Mouse (Mus musculus): ENCODE data around the gene Pigg. TPM values are rescaled to one million over a fixed set of nuclear protein-coding genes. Genes with fewer than 3 reads are reported as not detected.

The Pigg gene
- polyA plus RNA-seq, 1 experiment, result 4.7 TPM

GRCm38 (mm10) chr5:108337385-108337784 lies 25.0 kb downstream of the Pigg start:
- Histone ChIP-seq H3K27ac (ENCODE audit: insufficient read depth, low read depth, low read length) (no peak overlapping the region), H3K36me3 (ENCODE audit: control insufficient read depth, insufficient read depth, low read length) (peaks cover 25% of the 10 kb centered on the region), H3K4me3 (ENCODE audit: low read depth, low read length) (no peak overlapping the region), H3K4me1 (ENCODE audit: control insufficient read depth, insufficient read depth, insufficient read length, low read length) (peaks cover 1% of the 10 kb centered on the region; the same call in 1 of the 2 replicates), H3K27me3 (ENCODE audit: control insufficient read depth, insufficient read depth, low read length) (no peaks in the 10 kb centered on the region)
- TF ChIP-seq POLR2A (IDR thresholded peaks at IDR 0.05; ENCODE audit: low read depth, low read length) (no peak), CTCF (IDR thresholded peaks at IDR 0.05; ENCODE audit: extremely low read depth, insufficient read length, insufficient replicate concordance, low read depth, low read length) (no peak)
- 55% methylated on average over 4 of the region's 4 CpGs for WGBS

- no peaks in the 10 kb centered on the region for H3K27me3 ChIP-seq (ENCODE audit: control insufficient read depth, insufficient read depth, low read length)
- no peak for TF ChIP-seq POLR2A (IDR thresholded peaks at IDR 0.05; ENCODE audit: low read depth, low read length)
- TF ChIP-seq CTCF (IDR thresholded peaks at IDR 0.05; ENCODE audit: extremely low read depth, insufficient read length, insufficient replicate concordance, low read depth, low read length), result no peak
- H3K27ac ChIP-seq (ENCODE audit: insufficient read depth, low read depth, low read length), result no peak overlapping the region
- WGBS, result 55% methylated on average over 3 of the region's 3 CpGs
- peaks cover 24% of the 10 kb centered on the region for H3K36me3 ChIP-seq (ENCODE audit: control insufficient read depth, insufficient read depth, low read length)
- H3K4me1 ChIP-seq (ENCODE audit: control insufficient read depth, insufficient read depth, insufficient read length, low read length), result peaks cover 1% of the 10 kb centered on the region; the same call in 1 of the 2 replicates
- H3K4me3 ChIP-seq (ENCODE audit: low read depth, low read length), result no peak overlapping the region
These were observed 25.6 kb downstream of the Pigg start for GRCm38 (mm10) chr5:108338049-108338448.

- Histone ChIP-seq H3K27ac (ENCODE audit: insufficient read depth, low read depth, low read length) (no peak overlapping the region), H3K36me3 (ENCODE audit: control insufficient read depth, insufficient read depth, low read length) (peaks cover 21% of the 10 kb centered on the region), H3K4me3 (ENCODE audit: low read depth, low read length) (no peak overlapping the region), H3K4me1 (ENCODE audit: control insufficient read depth, insufficient read depth, insufficient read length, low read length) (no peaks in the 10 kb centered on the region), H3K27me3 (ENCODE audit: control insufficient read depth, insufficient read depth, low read length) (no peaks in the 10 kb centered on the region)
- no peak for TF ChIP-seq CTCF (IDR thresholded peaks at IDR 0.05; ENCODE audit: extremely low read depth, insufficient read length, insufficient replicate concordance, low read depth, low read length)
- 93% methylated on average over 4 of the region's 4 CpGs for WGBS
These were observed 31.3 kb downstream of the Pigg start for GRCm38 (mm10) chr5:108343680-108344170.

GRCm38 (mm10) chr5:108345313-108346071 lies 33.1 kb downstream of the Pigg start:
- Histone ChIP-seq H3K27ac (ENCODE audit: insufficient read depth, low read depth, low read length) (no peak overlapping the region), H3K27me3 (ENCODE audit: control insufficient read depth, insufficient read depth, low read length) (no peaks in the 10 kb centered on the region), H3K4me1 (ENCODE audit: control insufficient read depth, insufficient read depth, insufficient read length, low read length) (no peaks in the 10 kb centered on the region; the same call in 1 of the 2 replicates), H3K36me3 (ENCODE audit: control insufficient read depth, insufficient read depth, low read length) (peaks cover 22% of the 10 kb centered on the region), H3K4me3 (ENCODE audit: low read depth, low read length) (no peak overlapping the region)
- 84% methylated on average over 10 of the region's 10 CpGs for WGBS
- TF ChIP-seq CTCF (IDR thresholded peaks at IDR 0.05; ENCODE audit: extremely low read depth, insufficient read length, insufficient replicate concordance, low read depth, low read length) (no peak), POLR2A (IDR thresholded peaks at IDR 0.05; ENCODE audit: low read depth, low read length) (no peak)

GRCm38 (mm10) chr5:108347843-108348242 lies 35.4 kb downstream of the Pigg start:
- Histone ChIP-seq H3K4me3 (ENCODE audit: low read depth, low read length) (no peak overlapping the region), H3K4me1 (ENCODE audit: control insufficient read depth, insufficient read depth, insufficient read length, low read length) (no peaks in the 10 kb centered on the region; the same call in 1 of the 2 replicates), H3K27me3 (ENCODE audit: control insufficient read depth, insufficient read depth, low read length) (no peaks in the 10 kb centered on the region), H3K27ac (ENCODE audit: insufficient read depth, low read depth, low read length) (no peak overlapping the region), H3K36me3 (ENCODE audit: control insufficient read depth, insufficient read depth, low read length) (peaks cover 14% of the 10 kb centered on the region)
- no peak for TF ChIP-seq POLR2A (IDR thresholded peaks at IDR 0.05; ENCODE audit: low read depth, low read length)
- no peak for TF ChIP-seq CTCF (IDR thresholded peaks at IDR 0.05; ENCODE audit: extremely low read depth, insufficient read length, insufficient replicate concordance, low read depth, low read length)
- WGBS, result 83% methylated on average over 6 of the region's 6 CpGs

- Histone ChIP-seq H3K4me1 (ENCODE audit: control insufficient read depth, insufficient read depth, insufficient read length, low read length) (no peaks in the 10 kb centered on the region; the same call in 1 of the 2 replicates), H3K4me3 (ENCODE audit: low read depth, low read length) (no peak overlapping the region), H3K36me3 (ENCODE audit: control insufficient read depth, insufficient read depth, low read length) (peaks cover 11% of the 10 kb centered on the region), H3K27ac (ENCODE audit: insufficient read depth, low read depth, low read length) (no peak overlapping the region), H3K27me3 (ENCODE audit: control insufficient read depth, insufficient read depth, low read length) (no peaks in the 10 kb centered on the region)
- TF ChIP-seq POLR2A (IDR thresholded peaks at IDR 0.05; ENCODE audit: low read depth, low read length) (no peak), CTCF (IDR thresholded peaks at IDR 0.05; ENCODE audit: extremely low read depth, insufficient read length, insufficient replicate concordance, low read depth, low read length) (no peak)
- 86% methylated on average over 9 of the region's 9 CpGs for WGBS
These were observed 37.2 kb downstream of the Pigg start for GRCm38 (mm10) chr5:108349511-108350148.

GRCm38 (mm10) chr5:108354056-108354455 lies 41.6 kb downstream of the Pigg start:
- no peaks in the 10 kb centered on the region for H3K27me3 ChIP-seq (ENCODE audit: control insufficient read depth, insufficient read depth, low read length)
- TF ChIP-seq POLR2A (IDR thresholded peaks at IDR 0.05; ENCODE audit: low read depth, low read length), result no peak
- TF ChIP-seq CTCF (IDR thresholded peaks at IDR 0.05; ENCODE audit: extremely low read depth, insufficient read length, insufficient replicate concordance, low read depth, low read length), result no peak
- WGBS, result 65% methylated on average over 2 of the region's 2 CpGs
- peaks cover 1% of the 10 kb centered on the region; the same call in 1 of the 2 replicates for H3K36me3 ChIP-seq (ENCODE audit: control insufficient read depth, insufficient read depth, low read length)
- no peaks in the 10 kb centered on the region; the same call in 1 of the 2 replicates for H3K4me1 ChIP-seq (ENCODE audit: control insufficient read depth, insufficient read depth, insufficient read length, low read length)
- no peak overlapping the region for H3K4me3 ChIP-seq (ENCODE audit: low read depth, low read length)
- H3K27ac ChIP-seq (ENCODE audit: insufficient read depth, low read depth, low read length), result no peak overlapping the region

Data from small intestine, adult 2 months (tissue).